Mouse (Mus musculus) kidney, postnatal 25 days (tissue): ENCODE measurements around the gene Tectb.
"Not testable (repeated sequence)": the region's sequence is repeated elsewhere in the genome, so short reads cannot be mapped to it uniquely, and the experiment has no call there.

ENCODE experiments used
- DNase-seq, 2 experiments: peaks; one replicate each; pipeline ENCODE4 v3.0.0; 2021; ENCODE audit warnings: mixed read lengths in 2 of 2

Tectb gene

GRCm38 (mm10) chr19:55180433-55180832, at the start of gene Tectb:
Gene Tectb (plus strand): TSS chr19:55180733.
- no peak for DNase-seq

DNA sequence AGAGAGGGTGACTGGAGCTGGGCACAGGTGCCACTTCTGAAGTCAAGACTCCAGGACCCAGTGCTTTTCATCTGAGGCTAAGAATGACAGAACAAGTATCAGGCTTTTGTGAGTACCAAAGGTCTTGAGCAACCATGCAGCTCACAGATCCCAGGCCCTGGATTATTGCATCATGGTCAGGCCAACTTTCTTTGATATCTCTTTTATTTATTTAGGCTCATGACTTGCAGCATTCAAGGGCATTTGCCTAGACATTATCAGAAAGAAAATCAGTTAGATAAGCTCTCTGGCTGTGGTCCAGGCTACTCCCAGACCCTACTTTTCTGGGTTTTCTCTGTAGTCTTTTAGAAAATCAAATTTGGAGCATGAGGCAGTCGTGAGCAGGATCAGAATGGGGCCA, 48.8 kb upstream of the Tectb start:
- DNase-seq = peak in 1 of 2 experiments; percentile 47

DNA sequence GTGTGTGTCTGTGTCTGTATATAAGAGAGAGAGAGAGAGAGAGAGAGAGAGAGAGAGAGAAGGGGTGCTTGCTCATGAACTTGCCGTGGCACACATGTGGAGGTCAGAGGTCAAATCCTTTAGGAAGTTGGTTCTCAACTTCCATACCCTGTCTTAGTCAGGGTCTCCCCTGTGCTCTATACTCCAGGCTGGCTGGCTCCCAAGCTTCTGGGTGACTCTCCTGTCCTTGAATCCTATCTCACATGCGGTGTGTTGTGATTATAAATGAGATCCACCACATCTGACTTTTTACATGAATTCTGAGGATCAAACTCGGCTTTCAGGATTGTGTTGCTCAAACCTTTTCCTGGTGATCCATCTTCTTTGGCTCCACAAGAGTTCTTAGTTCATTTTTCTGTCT, 48.1 kb upstream of the Tectb start:
- no peak for DNase-seq

DNA sequence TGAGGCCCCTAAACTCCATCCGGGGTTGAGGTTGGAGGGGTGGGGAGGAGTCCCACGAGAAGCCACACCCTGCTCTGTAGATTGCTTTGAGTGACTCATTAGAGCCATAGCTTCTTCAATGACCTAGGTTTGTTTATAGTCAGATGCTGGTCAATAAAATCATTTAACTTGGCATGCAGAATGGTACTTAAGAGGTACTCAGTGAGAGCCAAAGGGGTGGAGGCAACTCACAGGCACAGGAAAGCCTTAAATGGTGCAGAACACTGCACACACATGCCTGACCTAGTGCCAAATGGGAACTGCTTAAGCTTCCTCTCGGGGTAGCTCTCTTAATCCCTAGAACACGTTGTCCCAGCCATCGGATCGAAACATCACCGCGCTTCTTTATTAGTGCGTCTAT, 46.0 kb upstream of the Tectb start:
- no peak for DNase-seq

DNA sequence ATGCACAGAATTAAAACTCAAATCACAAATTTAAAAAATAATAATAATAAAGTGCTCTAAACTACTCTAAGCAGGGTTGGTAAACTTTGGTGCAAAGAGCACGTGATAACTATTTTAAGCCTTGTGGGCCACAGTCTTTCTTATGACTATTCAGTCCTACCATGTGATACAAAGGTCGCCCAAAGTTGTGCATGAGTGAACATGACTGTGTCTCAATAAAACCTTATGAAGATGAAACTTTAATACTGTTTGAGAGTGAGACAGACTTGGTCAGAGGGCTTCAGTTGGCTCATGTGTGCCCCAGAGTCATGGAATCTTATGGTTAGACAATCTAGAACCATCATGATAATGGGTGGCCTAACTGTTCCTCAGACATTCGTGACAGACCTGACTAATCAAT, 44.6 kb upstream of the Tectb start:
- peak in 1 of 2 experiments; percentile 47 for DNase-seq

- DNase-seq = peak; percentile 76 to 77
Measured at GRCm38 (mm10) chr19:55136693-55137427, 43.7 kb upstream of the Tectb start.

- DNase-seq = no peak
Measured at GRCm38 (mm10) chr19:55137884-55138283, 42.6 kb upstream of the Tectb start.

DNA sequence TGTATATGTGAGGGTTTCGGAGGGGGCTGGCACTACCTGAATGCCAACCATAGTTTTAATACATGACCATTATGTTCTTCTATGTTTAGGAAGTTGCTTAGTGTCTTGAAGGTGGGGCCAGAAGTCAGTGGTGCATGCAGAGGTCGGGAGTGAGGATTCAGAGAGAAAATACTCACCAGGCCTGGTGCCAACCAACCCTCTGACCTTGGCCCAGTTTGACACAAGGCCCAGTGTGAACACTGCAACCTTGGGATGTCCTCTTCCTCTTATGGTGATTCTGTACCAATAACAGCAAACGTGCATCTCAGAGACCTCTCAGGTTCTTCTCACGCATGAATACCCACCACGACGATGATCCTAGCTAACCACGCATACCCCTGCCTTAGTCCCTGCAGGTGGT, 42.0 kb upstream of the Tectb start:
- peak; percentile 76 to 86 for DNase-seq

DNA sequence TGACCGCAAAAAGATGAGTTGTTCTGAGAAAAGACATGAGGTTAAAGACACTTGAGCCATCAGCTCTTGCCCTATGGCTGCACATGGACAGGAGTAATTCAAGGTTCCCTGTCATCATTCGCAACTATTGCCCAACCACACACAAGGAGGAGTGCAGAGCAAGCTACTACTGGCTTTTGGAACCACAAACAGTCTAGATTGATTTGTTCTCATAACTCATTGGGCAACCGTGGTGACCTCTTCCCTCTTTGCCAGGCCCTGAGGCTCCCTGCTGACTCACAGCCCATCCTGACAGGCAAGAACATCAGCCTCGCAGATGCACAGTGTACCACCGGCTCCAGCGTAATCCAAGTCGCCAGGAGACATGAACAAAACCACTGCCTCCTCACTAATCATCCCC, 41.2 kb upstream of the Tectb start:
- DNase-seq = no peak

DNA sequence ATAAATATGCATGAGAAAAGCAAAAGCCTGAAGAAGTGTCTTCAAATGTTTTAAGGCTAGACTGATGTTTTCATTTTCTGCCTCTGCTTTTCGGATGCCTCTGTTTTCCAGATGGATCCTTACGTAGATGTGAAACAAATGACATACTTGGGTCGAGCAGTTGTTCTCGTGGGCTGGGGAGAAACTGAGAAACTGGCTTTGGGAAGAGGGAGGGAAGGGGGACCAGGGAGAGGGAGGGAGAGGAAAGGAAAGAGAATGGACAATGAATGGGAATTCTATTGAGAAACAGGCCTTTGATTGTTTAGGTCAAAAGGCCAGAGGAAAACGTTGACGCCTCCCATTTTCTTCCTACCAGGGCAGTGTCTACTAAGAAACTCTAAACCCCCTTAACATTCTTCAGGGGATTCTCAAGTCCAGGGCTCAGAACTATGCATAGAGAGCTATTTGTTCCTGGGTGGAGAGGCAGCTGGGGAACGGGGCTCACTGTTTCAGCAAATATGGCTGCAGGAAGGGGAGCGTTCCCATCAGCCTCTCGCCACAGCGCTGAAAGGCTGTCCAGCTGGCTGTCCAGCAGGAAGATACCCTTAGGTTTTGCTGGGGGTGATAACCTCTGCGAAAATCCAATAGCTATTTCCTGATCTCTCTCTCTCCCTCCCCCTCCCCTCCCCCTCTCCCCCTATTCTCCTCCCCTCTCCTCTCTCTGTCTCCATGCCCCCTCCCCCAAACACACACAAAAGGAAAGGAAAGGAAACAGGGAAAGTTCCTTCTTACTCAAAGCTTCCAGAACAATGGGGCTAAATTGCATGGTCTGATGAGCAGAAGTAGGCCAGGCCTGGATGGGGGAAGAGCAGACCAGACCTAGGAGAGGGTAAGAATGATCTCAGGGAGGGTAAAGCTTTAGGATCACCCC, 36.9 kb upstream of the Tectb start:
- DNase-seq = no peak

DNA sequence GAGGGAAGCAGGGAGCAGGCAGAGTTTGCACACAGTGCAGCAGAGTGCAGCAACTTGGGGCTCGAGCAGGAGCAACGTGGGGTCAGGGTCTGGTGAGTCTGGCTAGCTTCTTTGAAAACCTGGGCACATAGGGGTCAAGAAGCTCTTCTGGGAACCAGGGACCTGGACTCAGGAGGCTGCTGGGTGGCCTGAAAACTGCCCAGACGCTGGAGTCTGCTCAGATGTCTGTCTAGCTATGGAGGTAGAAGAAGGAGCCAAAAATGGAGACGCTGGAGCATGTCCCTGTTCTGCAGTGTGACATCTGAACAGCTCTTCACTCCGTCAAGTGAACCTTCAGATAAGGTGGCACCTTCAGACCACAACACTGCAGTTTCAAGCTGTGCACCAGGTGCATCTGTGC, 35.8 kb upstream of the Tectb start:
- no peak for DNase-seq

DNA sequence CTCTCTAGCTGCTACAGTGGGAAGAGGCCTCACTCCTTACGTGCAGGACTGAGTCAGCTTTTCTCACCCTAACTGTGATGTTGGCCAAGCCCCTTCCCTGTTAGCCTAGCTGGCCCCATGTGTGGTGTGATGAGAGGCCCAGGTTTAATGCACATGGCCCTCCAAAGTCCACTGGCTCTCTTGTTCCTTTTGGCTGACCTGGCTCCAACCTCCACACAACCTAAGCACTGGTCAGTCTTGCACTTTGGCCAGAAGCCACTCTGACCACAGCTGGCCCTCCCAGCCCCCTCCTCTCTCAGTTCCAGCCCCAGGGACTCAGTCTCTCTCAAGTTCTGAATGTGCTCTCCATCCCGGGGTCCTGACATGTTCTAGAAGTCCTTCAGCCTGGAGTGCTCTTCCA, 35.4 kb upstream of the Tectb start:
- peak; percentile 62 to 86 for DNase-seq

GRCm38 (mm10) chr19:55147568-55147967, 33.0 kb upstream of the Tectb start:
- DNase-seq = no peak

GRCm38 (mm10) chr19:55148109-55148508, 32.4 kb upstream of the Tectb start:
- DNase-seq = no peak

- DNase-seq = no peak
Measured at GRCm38 (mm10) chr19:55149646-55150045, 30.9 kb upstream of the Tectb start.

DNA sequence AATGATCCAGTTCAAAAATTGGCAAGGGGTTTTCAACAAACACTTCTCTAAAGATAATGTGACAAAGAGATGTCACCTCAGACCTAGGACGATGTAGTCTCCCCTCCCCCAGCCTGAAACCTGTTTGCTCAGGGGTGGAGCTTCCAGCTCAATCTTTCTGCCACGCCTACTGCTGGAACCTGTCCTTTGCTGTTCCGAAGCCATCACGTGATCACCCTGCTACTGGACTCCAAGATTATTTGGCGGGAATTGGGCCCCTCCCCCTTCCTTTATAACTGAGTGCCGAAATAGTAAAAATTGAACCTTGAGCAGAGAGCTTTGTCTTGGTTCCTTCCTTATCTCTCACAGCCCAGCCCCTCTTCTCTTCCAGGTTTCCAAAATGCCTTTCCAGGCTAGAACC, 28.3 kb upstream of the Tectb start:
- not testable (repeated sequence) for DNase-seq

DNA sequence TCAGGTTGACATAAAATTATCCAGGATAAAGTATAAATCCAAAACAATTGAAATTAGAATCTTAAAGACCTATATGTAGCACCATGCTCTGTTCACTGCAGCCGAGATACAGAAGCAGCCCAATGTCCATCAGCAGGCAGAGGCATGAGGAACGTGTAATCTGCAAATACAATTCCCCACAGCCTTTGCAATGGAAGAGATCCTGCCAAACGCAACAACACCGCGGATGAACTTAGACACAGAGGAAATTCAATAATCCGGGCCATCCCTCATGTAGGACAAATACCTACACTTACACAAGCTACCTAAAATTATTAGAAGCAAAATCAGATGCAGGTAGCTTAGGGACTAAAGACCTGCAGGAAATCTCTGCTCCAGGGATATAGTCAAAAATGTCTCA, 27.6 kb upstream of the Tectb start:
- no peak for DNase-seq

- no peak for DNase-seq
Measured at GRCm38 (mm10) chr19:55157029-55157428, 23.5 kb upstream of the Tectb start.

DNA sequence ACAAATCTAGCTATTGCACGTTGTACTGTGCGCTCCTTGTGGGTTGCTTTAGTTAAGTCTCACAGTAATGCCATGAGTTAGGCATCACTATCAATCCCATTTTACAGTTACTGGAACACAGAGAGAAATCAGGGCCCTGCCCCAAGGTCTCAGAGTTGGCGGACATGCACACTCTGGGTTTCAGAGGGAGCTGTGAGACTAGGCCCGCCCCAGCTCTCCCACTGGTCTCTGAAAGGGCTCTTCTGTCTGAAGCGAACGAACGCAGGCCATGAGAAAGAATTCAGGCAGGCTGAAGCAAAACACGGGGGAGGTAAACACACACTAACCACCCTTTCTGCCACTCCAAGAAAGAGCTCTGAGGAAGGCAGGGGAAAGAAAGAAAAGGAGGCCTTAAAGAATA, 21.9 kb upstream of the Tectb start:
- no peak for DNase-seq

DNA sequence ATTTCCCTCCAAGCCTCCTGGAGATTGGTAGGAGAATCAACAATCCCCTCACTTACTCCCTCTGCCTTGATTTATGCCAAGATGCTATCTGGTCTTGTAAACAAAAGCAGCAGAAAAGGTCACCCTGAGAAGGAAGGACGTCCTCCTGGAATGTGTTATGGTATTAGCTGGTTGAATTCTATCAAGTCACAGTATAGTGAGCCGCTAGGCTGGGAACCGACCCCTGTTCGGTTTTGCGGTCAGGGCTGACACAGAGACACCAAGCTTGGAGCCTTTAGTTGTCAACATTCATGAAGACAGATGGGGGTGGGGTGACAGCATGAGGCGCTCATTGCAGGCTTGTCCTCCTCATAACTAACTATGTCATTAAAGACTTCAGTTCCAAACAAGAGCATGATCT, 20.7 kb upstream of the Tectb start:
- DNase-seq = no peak

DNA sequence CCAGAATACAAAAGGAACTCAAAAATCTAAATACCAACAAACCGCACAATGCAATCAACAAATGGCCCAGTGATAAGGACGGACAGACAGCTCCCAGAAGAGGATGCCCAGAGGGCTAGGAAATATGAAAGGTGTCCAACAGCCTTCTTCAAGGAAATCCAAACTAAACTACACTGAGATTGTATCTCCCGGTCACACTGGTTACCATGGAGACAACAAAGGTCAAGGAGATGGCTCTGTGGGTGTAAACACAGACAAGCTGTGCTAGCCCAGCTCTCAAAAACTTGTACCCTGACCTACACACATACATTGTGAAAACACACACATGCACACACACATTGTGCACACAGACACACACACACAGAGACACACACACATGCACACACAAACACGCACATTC, 18.3 kb upstream of the Tectb start:
- DNase-seq = no peak

- no peak for DNase-seq
Measured at GRCm38 (mm10) chr19:55164162-55164561, 16.4 kb upstream of the Tectb start.

GRCm38 (mm10) chr19:55165183-55165865, 15.2 kb upstream of the Tectb start:
- DNase-seq = no peak

GRCm38 (mm10) chr19:55165954-55166353, 14.6 kb upstream of the Tectb start:
- DNase-seq = no peak
